Mouse (Mus musculus) layer of hippocampus, adult 2 months (tissue): Measurements from ENCODE around the gene Fam49a. TPM values are rescaled to one million over a fixed set of nuclear protein-coding genes. Genes with fewer than 3 reads are reported as not detected.
A peak's percentile ranks its signal among the peaks of the same experiment; 100 is the strongest.
"Not testable (repeated sequence)": the region's sequence is repeated elsewhere in the genome, so short reads cannot be mapped to it uniquely, and the experiment has no call there.

Experiments
- DNase-seq, 2 experiments: peaks; one replicate each; pipeline ENCODE4 v3.0.0; 2022; ENCODE audit warnings: low spot score in 2 of 2
- H3K27ac ChIP-seq: fragments of 200-600 bp; 2 replicates; pipeline ENCODE4 v1.8.1; 2022
- H3K4me3 ChIP-seq: fragments of 200-600 bp; 2 replicates; pipeline ENCODE4 v1.8.1; 2022; ENCODE audit warnings: mild to moderate bottlenecking
- CTCF ChIP-seq: fragments of 200-600 bp; conservative IDR thresholded peaks from 2 replicates; pipeline ENCODE4 v1.8.1; 2022; ENCODE audit warnings: antibody characterized with exemption, mild to moderate bottlenecking, moderate library complexity
- total RNA-seq, 2 experiments: library from RNA; stranded (reverse); gene quantifications; 2 replicates each; pipeline ENCODE4 v1.2.3; 2021

The Fam49a gene
- total RNA-seq, 2 experiments from 2014 or later, result 178 to 186 TPM

- no peak for DNase-seq
- H3K4me3 ChIP-seq, result no peak overlapping the region
- no peak overlapping the region for H3K27ac ChIP-seq
- TF ChIP-seq CTCF, result no peak
These were observed 18.8 kb upstream of the Fam49a start for GRCm38 (mm10) chr12:12243148-12243547.

GRCm38 (mm10) chr12:12247023-12247422 is 14.9 kb upstream of the Fam49a start:
- DNase-seq, H3K4me3 ChIP-seq, H3K27ac ChIP-seq: not testable (repeated sequence)

DNA sequence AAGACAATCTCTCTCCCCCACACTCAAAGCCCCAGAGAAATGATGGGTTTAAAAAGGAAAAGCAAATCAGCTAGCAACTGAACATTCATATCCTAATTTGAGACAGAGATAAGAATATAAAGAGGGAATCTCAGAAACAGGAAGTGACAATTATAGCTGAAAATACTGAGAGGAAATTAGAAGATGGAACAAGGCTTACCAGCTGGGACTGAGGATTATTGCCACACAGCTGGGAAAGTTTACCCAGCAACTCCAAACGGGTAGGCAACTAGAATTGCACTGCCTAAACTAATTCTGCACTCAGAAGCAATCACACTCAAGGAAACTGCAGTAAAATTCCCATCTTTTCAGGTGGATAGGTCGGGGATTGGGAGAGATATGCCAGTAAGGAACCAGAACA is 12.4 kb upstream of the Fam49a start:
- DNase-seq, result no peak
- Histone ChIP-seq H3K4me3 (no peak overlapping the region), H3K27ac (no peak overlapping the region)
- TF ChIP-seq CTCF, result no peak

GRCm38 (mm10) chr12:12253526-12253925 is 8.4 kb upstream of the Fam49a start:
- no peak for DNase-seq
- Histone ChIP-seq H3K27ac (no peak overlapping the region), H3K4me3 (no peak overlapping the region)
- TF ChIP-seq CTCF, result no peak

DNA sequence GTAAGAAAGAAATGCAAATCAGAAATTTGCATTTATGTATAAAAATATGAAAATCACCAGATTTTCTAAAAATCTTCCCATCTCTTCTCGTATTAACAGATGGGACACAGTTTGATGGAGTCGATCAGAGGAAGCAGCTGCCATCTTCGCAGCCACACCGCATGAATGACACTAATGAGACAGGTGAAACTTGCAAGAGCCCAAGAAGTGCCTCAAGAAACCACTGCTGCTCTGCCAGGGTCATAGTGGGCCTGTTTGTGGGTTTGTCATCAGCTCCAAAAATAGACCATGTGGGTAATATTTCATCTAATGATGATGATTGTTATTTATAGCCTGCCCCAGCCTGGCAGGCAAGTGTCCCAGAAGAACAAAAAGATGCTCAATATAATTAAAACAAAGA is 7.8 kb upstream of the Fam49a start:
- Histone ChIP-seq H3K27ac (no peak overlapping the region), H3K4me3 (no peak overlapping the region)
- DNase-seq, result no peak
- TF ChIP-seq CTCF, result no peak

GRCm38 (mm10) chr12:12260979-12261960 is 669 bp upstream of the Fam49a start:
- no peak for TF ChIP-seq CTCF
- peak overlapping the region; percentile 87 for H3K4me3 ChIP-seq
- DNase-seq, result no peak
- peak overlapping the region; percentile 97 for H3K27ac ChIP-seq

GRCm38 (mm10) chr12:12263371-12263791 is 1.4 kb downstream of the Fam49a start:
- DNase-seq, result peak; percentile 55 to 82
- Histone ChIP-seq H3K4me3 (peak overlapping the region; percentile 87), H3K27ac (peak overlapping the region; percentile 97)
- TF ChIP-seq CTCF, result 0 out of 2 replicates have a peak, but pooled peaks have one; percentile 4

DNA sequence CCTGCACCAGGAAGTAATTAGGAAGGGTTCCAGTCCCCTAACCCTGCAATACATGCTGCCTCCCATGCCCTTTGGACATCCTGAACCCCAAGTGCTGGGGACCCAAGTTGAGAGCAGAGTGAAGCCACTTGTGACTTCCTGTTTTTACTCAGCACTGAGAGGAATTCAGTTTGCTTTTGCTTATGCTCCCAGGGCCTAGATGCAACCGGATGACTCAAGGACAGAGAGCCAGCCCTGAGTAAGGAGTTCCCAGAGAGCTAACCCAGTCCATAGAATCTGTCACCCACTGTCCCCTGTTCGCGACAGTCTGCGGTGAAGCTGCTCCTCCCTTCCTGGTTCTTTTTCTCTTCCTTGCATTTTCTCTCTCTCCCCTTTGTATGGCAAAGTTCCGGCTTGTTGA is 2.2 kb downstream of the Fam49a start:
- no peak for TF ChIP-seq CTCF
- H3K4me3 ChIP-seq, result peak overlapping the region; percentile 87
- peak overlapping the region; percentile 97 for H3K27ac ChIP-seq
- no peak for DNase-seq

DNA sequence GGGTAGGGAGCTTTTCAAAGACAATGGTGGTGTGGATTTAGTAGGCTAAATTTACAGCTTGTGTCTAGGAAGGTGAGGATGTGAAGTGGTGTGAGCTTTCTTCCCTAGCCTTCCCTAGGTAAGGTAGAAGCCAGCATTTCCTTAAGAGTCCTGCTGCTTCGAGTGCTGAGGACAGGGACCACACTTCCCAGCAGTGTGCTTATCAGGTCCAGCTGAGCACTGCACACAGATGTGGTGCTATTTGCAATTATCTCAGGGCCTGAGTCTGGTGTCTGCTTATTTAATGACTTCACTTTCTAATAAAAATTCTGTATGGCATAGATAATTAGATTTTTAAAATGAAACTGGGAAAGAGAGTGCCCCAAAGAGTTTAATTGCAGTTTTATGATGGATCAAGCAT is 4.6 kb downstream of the Fam49a start:
- no peak overlapping the region; the same call in 1 of the 2 replicates for H3K27ac ChIP-seq
- H3K4me3 ChIP-seq, result no peak overlapping the region
- no peak for TF ChIP-seq CTCF
- DNase-seq, result no peak

DNA sequence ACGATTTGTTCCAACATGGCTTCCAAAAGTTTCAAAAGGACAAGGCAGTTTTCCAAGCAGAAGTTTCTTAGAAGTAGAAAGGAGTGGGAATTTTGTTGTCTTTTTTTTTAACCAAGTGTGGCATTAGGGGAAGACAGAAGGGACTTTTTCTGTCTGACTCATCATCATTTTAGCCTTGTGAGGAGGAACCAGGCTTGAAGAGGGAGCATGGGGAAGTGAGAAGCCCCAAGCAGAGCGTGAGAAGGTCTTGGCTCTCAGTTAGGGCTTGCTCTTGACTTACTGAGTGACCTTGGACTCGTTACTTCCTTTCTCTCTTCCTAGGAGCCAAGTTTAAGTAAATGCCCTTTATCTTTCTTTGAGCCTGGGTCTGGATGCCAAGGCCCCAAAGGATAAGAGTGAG is 8.6 kb downstream of the Fam49a start:
- H3K4me3 ChIP-seq, result no peak overlapping the region
- TF ChIP-seq CTCF, result no peak
- peak overlapping the region; percentile 18; the same call in 1 of the 2 replicates for H3K27ac ChIP-seq
- peak in 1 of 2 experiments; percentile 7 for DNase-seq

GRCm38 (mm10) chr12:12274115-12274514 is 12.2 kb downstream of the Fam49a start:
- TF ChIP-seq CTCF, result no peak
- DNase-seq, result no peak
- no peak overlapping the region; the same call in 1 of the 2 replicates for H3K27ac ChIP-seq
- H3K4me3 ChIP-seq, result no peak overlapping the region

DNA sequence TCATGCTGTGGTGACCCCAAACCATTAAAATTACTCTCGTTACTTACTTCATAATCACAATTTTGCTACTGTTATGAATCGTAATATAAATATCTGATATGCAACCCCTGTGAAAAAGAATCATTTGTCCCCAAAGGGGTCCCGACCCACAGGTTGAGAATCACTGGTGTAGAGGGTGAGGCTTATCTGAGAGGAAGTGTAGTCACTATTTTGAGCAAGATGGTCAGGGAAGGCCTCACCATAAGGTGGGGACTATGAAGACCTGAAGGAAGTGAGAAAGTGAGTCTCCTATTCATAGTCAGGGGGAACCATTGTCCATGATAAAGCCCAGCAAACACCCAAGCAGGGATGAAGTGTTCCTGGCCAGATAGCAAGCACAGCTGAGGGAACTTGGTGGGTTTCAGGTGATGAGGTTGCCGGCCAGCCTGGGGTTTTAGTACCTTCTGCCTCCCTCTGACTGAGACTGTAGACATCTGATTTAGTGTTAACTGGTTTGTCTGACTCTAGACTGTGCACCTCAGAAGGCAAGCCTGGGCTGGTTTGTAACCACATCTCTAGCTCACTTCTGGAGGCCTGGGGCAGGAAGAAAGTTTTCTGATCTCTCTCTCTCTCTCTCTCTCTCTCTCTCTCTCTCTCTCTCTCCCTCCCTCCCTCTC is 13.3 kb downstream of the Fam49a start:
- H3K4me3 ChIP-seq, result no peak overlapping the region
- no peak overlapping the region; the same call in 1 of the 2 replicates for H3K27ac ChIP-seq
- TF ChIP-seq CTCF, result no peak
- DNase-seq, result no peak

DNA sequence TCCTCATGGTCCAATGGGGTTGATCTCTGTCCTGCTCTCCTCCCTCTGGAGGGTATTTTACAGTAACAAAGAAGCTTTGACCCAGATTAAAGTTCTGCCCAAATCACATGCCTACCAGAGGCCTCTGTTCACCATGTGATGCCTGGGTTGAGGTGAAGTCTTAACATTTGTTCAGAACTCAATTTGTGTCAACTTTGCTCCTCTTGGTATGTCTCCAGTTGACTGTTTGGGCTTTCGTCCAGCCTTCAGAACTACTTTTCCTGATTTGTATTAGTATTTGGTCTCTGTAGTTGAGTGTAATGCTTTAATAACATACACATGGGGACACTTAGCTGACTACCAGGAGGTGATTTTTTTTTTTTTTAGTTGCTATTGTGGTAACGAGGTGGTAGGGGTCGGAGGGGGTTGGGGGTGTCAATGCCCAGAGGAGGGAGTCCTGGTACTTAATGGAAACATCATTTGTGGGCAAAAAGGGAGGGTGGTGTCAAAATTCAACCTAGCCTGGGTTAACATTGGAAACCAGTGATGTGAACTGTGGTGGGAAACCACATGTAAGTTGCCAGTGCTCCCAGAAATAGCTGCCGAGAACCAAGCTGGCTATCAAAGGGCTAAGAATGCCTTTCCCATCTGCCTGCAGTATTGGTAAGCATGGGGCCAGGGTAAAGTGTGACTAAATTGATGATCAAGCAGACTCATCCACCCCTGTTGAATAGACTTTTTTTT is 16.0 kb downstream of the Fam49a start:
- no peak for DNase-seq
- peak overlapping the region; percentile 23; the same call in 1 of the 2 replicates for H3K27ac ChIP-seq
- TF ChIP-seq CTCF, result no peak
- no peak overlapping the region for H3K4me3 ChIP-seq
